Mouse (Mus musculus) neutrophil, adult 65 days (primary cell): ENCODE measurements around the gene Tmprss11a. TPM values are rescaled to one million over a fixed set of nuclear protein-coding genes. Genes with fewer than 3 reads are reported as not detected.

Source experiments
- total RNA-seq: library from RNA; stranded (reverse); gene quantifications from 2 replicates; pipeline ENCODE4 v1.2.4, GENCODE M21; 2023

The Tmprss11a gene
- not detected in 2 replicates for total RNA-seq

DNA sequence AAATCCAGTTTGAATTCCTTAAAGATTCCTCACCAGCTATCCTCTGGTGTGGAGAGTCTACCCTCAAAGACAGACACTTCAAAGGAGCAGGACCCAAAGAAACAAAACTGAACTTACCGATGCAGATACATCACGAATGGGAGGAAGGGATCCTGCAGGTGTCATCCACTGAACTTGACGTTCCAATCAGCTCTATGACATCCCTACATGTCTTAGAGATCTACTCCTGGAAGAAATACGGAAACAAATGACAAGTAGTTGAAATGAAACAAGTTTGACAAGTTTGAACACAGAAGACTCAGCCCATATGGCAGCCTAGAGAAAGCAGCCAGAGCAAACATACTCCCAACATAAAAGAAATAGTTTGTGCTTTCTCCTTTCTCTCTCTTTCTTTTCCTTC is at the start of gene Tmprss11a:
TSS of gene Tmprss11a (minus strand) at position 101 of the 400 bp plus-strand sequence.

DNA sequence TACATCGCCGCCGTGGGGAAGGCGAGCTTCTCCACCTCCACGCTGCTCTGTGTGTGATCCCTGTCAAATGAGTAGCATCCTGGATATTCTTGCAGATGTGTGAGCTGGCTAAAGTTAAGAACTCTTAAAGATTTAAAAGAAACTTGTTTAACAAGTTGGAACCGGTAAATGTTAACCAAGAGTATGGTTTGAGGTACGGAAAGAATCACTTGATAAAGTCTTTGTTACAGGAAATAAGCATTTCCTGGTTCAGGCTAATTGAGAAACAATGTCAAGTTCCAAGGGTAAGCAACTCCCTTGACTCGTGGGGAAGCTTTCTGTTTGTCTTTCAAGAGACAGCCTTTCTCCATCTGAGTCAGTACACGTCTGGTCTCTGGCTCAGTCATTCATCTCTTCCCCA is 49.7 kb upstream of the Tmprss11a start, which contains the start of gene Tmprss11g:
TSS of gene Tmprss11g (minus strand) at position 101 of the 400 bp plus-strand sequence.

DNA sequence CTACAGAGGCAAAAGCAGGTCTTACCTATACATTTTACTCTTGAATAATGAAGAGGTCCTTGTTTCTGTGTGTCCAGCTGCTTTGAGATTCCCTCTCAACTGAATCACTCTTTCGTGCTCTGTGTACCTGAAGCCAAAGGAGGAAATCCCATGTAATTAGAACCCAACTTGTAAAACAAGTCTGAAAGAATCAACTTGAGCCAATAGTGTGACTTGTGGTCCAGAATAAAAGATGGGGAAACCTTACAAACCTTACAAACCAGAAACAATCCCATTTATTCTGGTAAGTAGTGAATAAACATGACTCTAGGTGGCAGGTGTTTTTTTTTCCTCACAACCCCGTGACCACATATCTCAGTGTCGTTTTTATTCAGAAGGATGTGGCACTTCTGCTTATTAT is 95.5 kb downstream of the Tmprss11a start, which contains the start of gene Tmprss11d:
TSS of gene Tmprss11d (minus strand) at position 101 of the 400 bp plus-strand sequence.

Other genes starting within 250 kb of the Tmprss11a start
- gene Tmprss11c, start 179.7 kb downstream of the Tmprss11a start, total RNA-seq, result not detected in 2 replicates
- gene Tmprss11d, start 95.6 kb downstream of the Tmprss11a start, total RNA-seq, result not detected in 2 replicates
- not detected in 2 replicates for gene Tmprss11g, start 49.6 kb upstream of the Tmprss11a start, total RNA-seq
- gene Tmprss11f, start 163.4 kb upstream of the Tmprss11a start, total RNA-seq, result not detected in 2 replicates
- not detected in 2 replicates for gene Tmprss11b, start 207.4 kb upstream of the Tmprss11a start, total RNA-seq